Mouse (Mus musculus): ENCODE results near the gene Rnf150. TPM values are rescaled to one million over a fixed set of nuclear protein-coding genes. Genes with fewer than 3 reads are reported as not detected.
A peak's percentile ranks its signal among the peaks of the same experiment; 100 is the strongest.

Rnf150 gene
- total RNA-seq, 2 experiments from 2014 or later = 0.26 to 0.69 TPM

GRCm38 (mm10) chr8:83103968-83104367 is 240.8 kb downstream of the Rnf150 start:
- ATAC-seq (replicated peaks; ENCODE audit: poor library complexity, severe bottlenecking) = peak; percentile 85

- ATAC-seq (replicated peaks; ENCODE audit: poor library complexity, severe bottlenecking) = peak; percentile 98
Observed at GRCm38 (mm10) chr8:83109756-83110155, 246.6 kb downstream of the Rnf150 start.

GRCm38 (mm10) chr8:83110177-83110576 is 247.0 kb downstream of the Rnf150 start:
- ATAC-seq (replicated peaks; ENCODE audit: poor library complexity, severe bottlenecking) = no peak

GRCm38 (mm10) chr8:83135086-83135485 is 271.9 kb downstream of the Rnf150 start:
- no peak for ATAC-seq (replicated peaks; ENCODE audit: poor library complexity, severe bottlenecking)

- peak; percentile 28; the same call in 1 of the 2 replicates for ATAC-seq (replicated peaks; ENCODE audit: poor library complexity, severe bottlenecking)
Observed at GRCm38 (mm10) chr8:83140068-83140467, 276.9 kb downstream of the Rnf150 start.

GRCm38 (mm10) chr8:83140701-83141111 is 277.6 kb downstream of the Rnf150 start:
- peak; percentile 87 for ATAC-seq (replicated peaks; ENCODE audit: poor library complexity, severe bottlenecking)

Other genes with a start within 250 kb of the Rnf150 start
- 79.9 and 90.0 TPM in 2 replicates for gene Zfp330, start 89.2 kb upstream of the Rnf150 start, total RNA-seq (2014; fragmentation: Nextera tagmentation)
- gene Zfp330, start 89.2 kb upstream of the Rnf150 start, total RNA-seq (2017) = 133 and 136 TPM in 2 replicates

Measured in granulocyte monocyte progenitor cell, adult 5-6 weeks (primary cell).